Mouse (Mus musculus): ENCODE measurements at regions not wholly inside any gene's neighbourhood (a gene's known extent, or its start where the extent isn't known, plus 50 kb on each side); places are given as distances from the start of the nearest gene placed in this dataset.

DNA sequence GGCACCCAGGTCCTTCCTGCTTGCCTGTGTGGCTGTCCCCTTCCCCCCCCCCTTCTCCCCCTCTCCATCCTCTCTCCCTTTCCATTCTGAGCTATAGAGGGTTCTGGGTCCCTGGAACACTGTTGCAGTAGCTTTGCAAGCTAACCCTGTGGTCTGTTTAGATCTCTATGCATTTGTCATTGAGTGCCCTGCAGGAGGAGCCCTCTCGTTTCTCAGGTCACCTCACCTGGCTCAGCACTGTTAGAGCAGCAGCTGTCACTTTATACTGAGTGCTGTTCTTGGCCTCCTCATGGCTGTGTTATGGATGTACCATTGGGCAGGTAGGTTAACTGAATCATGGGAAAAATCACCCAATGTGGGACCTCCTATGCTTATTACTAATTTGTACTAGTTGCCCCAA, 543.0 kb downstream of the Med13l start:
- H3K27ac ChIP-seq (ENCODE audit: low read depth): no peak overlapping the region
- no peak for ATAC-seq (replicated peaks; ENCODE audit: low FRiP score, low TSS enrichment, low read depth)

GRCm38 (mm10) chr5:119107898-119108297, 547.4 kb downstream of the Med13l start:
- no peak overlapping the region for H3K4me3 ChIP-seq (ENCODE audit: low read depth, low read length)
- ATAC-seq (replicated peaks; ENCODE audit: low FRiP score, low TSS enrichment, low read depth) (no peak), DNase-seq (ENCODE audit: low spot score) (no peak)
- no peaks in the 10 kb centered on the region for H3K27me3 ChIP-seq (replicated peaks; ENCODE audit: control insufficient read depth, insufficient read depth, low read length)
- H3K4me2 ChIP-seq (ENCODE audit: low read length): no peak overlapping the region
- no peaks in the 10 kb centered on the region for H3K36me3 ChIP-seq (ENCODE audit: control insufficient read depth, insufficient read depth, low read length)
- no peak overlapping the region for H3K9ac ChIP-seq (ENCODE audit: low read length)
- 66% methylated on average over 4 of the region's 4 CpGs for WGBS
- H3K9me3 ChIP-seq (ENCODE audit: control insufficient read depth, low read length): no peaks in the 10 kb centered on the region
- peaks cover 9% of the 10 kb centered on the region; the same call in 1 of the 2 replicates for H3K4me1 ChIP-seq (replicated peaks; ENCODE audit: control insufficient read depth, insufficient read depth, low read length)
- H3K27ac ChIP-seq (ENCODE audit: low read depth): no peak overlapping the region

More for the DNA sequence above, 543.0 kb downstream of the Med13l start:
- Histone ChIP-seq H3K4me3 (ENCODE audit: low read depth, low read length) (no peak overlapping the region), H3K36me3 (ENCODE audit: control insufficient read depth, insufficient read depth, low read length) (no peaks in the 10 kb centered on the region), H3K4me1 (replicated peaks; ENCODE audit: control insufficient read depth, insufficient read depth, low read length) (no peaks in the 10 kb centered on the region), H3K9me3 (ENCODE audit: control insufficient read depth, low read length) (no peaks in the 10 kb centered on the region), H3K4me2 (ENCODE audit: low read length) (no peak overlapping the region), H3K9ac (ENCODE audit: low read length) (no peak overlapping the region), H3K27me3 (replicated peaks; ENCODE audit: control insufficient read depth, insufficient read depth, low read length) (no peaks in the 10 kb centered on the region)
- 22% methylated on average over 1 of the region's 1 CpGs for WGBS
- DNase-seq (ENCODE audit: low spot score): no peak

DNA sequence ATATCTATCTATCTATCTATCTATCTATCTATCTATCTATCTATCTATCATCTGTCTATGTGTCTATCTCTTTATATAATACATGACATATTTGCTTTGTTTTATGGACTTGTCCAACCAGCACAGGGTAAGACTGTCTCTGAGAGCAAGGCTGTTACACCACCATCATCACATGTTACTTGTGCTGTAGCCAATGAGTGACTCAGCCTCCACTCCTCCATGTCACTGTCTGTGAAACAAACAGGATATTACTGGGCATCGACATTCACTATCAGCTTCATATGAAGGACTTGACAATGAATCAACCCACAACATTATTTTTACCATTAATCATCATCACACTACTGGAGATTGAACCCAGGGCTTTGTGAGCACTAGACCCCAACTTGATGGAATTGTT, 549.0 kb downstream of the Med13l start:
- no peak overlapping the region for H3K4me3 ChIP-seq (ENCODE audit: low read depth, low read length)
- 89% methylated on average over 1 of the region's 1 CpGs for WGBS
- peaks cover 9% of the 10 kb centered on the region; the same call in 1 of the 2 replicates for H3K4me1 ChIP-seq (replicated peaks; ENCODE audit: control insufficient read depth, insufficient read depth, low read length)
- DNase-seq (ENCODE audit: low spot score) (no peak), ATAC-seq (replicated peaks; ENCODE audit: low FRiP score, low TSS enrichment, low read depth) (no peak)
- H3K36me3 ChIP-seq (ENCODE audit: control insufficient read depth, insufficient read depth, low read length): no peaks in the 10 kb centered on the region
- H3K9ac ChIP-seq (ENCODE audit: low read length): no peak overlapping the region
- no peaks in the 10 kb centered on the region for H3K9me3 ChIP-seq (ENCODE audit: control insufficient read depth, low read length)
- no peak overlapping the region for H3K27ac ChIP-seq (ENCODE audit: low read depth)
- no peaks in the 10 kb centered on the region for H3K27me3 ChIP-seq (replicated peaks; ENCODE audit: control insufficient read depth, insufficient read depth, low read length)
- no peak overlapping the region for H3K4me2 ChIP-seq (ENCODE audit: low read length)

GRCm38 (mm10) chr5:119114074-119114473, 553.6 kb downstream of the Med13l start:
- no peaks in the 10 kb centered on the region for H3K36me3 ChIP-seq (ENCODE audit: control insufficient read depth, insufficient read depth, low read length)
- no peaks in the 10 kb centered on the region for H3K27me3 ChIP-seq (replicated peaks; ENCODE audit: control insufficient read depth, insufficient read depth, low read length)
- no peak overlapping the region for H3K9ac ChIP-seq (ENCODE audit: low read length)
- WGBS: 44% methylated on average over 7 of the region's 7 CpGs
- H3K4me1 ChIP-seq (replicated peaks; ENCODE audit: control insufficient read depth, insufficient read depth, low read length): peaks cover 9% of the 10 kb centered on the region; the same call in 1 of the 2 replicates
- DNase-seq (ENCODE audit: low spot score): no peak
- no peak overlapping the region for H3K4me2 ChIP-seq (ENCODE audit: low read length)
- no peaks in the 10 kb centered on the region for H3K9me3 ChIP-seq (ENCODE audit: control insufficient read depth, low read length)
- peak; percentile 72 for ATAC-seq (replicated peaks; ENCODE audit: low FRiP score, low TSS enrichment, low read depth)
- H3K4me3 ChIP-seq (ENCODE audit: low read depth, low read length): no peak overlapping the region
- H3K27ac ChIP-seq (ENCODE audit: low read depth): no peak overlapping the region

DNA sequence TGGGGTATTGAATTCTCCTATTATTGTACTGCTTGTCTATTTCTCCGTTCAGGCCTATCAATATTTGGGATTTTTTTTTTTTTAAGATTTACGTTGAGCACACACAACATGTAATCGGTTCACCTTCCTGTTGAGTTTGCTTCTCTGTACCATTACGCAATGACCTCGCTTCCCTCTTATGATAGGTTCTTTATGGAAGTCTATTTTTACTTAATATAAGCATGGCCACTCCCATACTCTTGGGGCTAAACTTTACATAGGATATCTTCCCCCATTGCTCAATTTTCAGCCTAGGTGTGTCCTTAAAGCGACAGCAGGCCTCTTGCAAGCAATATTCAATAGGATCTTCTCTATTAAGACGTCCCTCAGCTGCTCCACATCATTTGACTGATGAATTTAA, 544.7 kb upstream of the Tbx3 start:
- ATAC-seq (replicated peaks; ENCODE audit: low FRiP score, low TSS enrichment, low read depth): no peak
- 84% methylated on average over 7 of the region's 7 CpGs for WGBS

DNA sequence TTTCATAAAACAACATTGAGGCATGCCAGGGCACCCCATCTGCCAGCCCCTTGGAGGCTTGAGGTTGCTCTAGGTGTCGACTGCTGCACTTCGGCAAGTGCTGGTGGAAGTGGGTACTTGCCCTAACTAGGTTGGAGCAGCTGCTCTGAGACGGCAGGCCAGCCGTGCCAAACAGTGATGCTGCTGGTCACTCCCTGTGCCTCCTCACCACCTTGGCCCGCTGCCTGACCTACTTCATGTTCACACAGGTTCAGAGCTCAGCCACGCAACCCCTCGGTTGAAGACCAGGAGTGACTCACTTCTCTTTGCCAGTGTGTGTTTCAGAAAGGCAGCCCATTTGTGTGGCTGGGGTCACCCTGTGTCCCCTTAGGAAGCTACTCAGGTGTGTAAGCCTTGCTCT, 540.3 kb upstream of the Tbx3 start:
- H3K36me3 ChIP-seq (ENCODE audit: control insufficient read depth, insufficient read depth, low read length): no peaks in the 10 kb centered on the region
- H3K4me1 ChIP-seq (replicated peaks; ENCODE audit: control insufficient read depth, insufficient read depth, low read length): no peaks in the 10 kb centered on the region
- no peak overlapping the region for H3K27ac ChIP-seq (ENCODE audit: low read depth)
- 96% methylated on average over 7 of the region's 7 CpGs for WGBS
- H3K4me3 ChIP-seq (ENCODE audit: low read depth, low read length): no peak overlapping the region
- no peak overlapping the region for H3K4me2 ChIP-seq (ENCODE audit: low read length)
- H3K27me3 ChIP-seq (replicated peaks; ENCODE audit: control insufficient read depth, insufficient read depth, low read length): 0 out of 2 replicates have a peak, but pooled peaks cover 2% of the 10 kb centered on the region
- H3K9ac ChIP-seq (ENCODE audit: low read length): no peak overlapping the region
- ATAC-seq (replicated peaks; ENCODE audit: low FRiP score, low TSS enrichment, low read depth) (no peak), DNase-seq (ENCODE audit: low spot score) (no peak)
- H3K9me3 ChIP-seq (ENCODE audit: control insufficient read depth, low read length): no peaks in the 10 kb centered on the region

More for the DNA sequence above, 544.7 kb upstream of the Tbx3 start:
- Histone ChIP-seq H3K27me3 (replicated peaks; ENCODE audit: control insufficient read depth, insufficient read depth, low read length) (no peaks in the 10 kb centered on the region), H3K27ac (ENCODE audit: low read depth) (no peak overlapping the region), H3K9ac (ENCODE audit: low read length) (no peak overlapping the region), H3K4me3 (ENCODE audit: low read depth, low read length) (no peak overlapping the region), H3K4me2 (ENCODE audit: low read length) (no peak overlapping the region), H3K36me3 (ENCODE audit: control insufficient read depth, insufficient read depth, low read length) (no peaks in the 10 kb centered on the region), H3K4me1 (replicated peaks; ENCODE audit: control insufficient read depth, insufficient read depth, low read length) (no peaks in the 10 kb centered on the region), H3K9me3 (ENCODE audit: control insufficient read depth, low read length) (no peaks in the 10 kb centered on the region)
- DNase-seq (ENCODE audit: low spot score): no peak

DNA sequence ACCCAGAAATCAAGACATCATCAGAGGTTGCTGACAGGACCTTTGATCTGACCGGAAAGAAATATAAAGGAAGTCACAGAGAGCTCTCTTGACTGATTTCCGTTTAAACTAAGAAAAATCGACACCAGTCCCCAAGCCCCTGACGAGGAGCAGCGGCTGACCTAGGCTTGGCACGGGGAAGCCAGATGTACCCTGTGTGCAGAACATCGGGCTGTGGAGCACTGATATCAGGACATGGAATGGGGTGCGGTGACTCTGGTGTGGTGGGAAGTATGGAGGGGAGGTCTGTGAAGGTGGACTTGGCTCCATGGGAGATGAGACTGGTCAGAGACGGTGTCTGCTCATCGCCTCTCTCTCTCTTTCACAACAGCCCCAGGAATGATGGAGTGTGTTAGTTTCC, 539.0 kb upstream of the Tbx3 start:
- no peak overlapping the region for H3K27ac ChIP-seq (ENCODE audit: low read depth)
- no peaks in the 10 kb centered on the region for H3K36me3 ChIP-seq (ENCODE audit: control insufficient read depth, insufficient read depth, low read length)
- no peaks in the 10 kb centered on the region for H3K9me3 ChIP-seq (ENCODE audit: control insufficient read depth, low read length)
- DNase-seq (ENCODE audit: low spot score) (no peak), ATAC-seq (replicated peaks; ENCODE audit: low FRiP score, low TSS enrichment, low read depth) (no peak)
- no peak overlapping the region for H3K9ac ChIP-seq (ENCODE audit: low read length)
- no peaks in the 10 kb centered on the region for H3K4me1 ChIP-seq (replicated peaks; ENCODE audit: control insufficient read depth, insufficient read depth, low read length)
- H3K27me3 ChIP-seq (replicated peaks; ENCODE audit: control insufficient read depth, insufficient read depth, low read length): 0 out of 2 replicates have a peak, but pooled peaks cover 2% of the 10 kb centered on the region
- 54% methylated on average over 10 of the region's 10 CpGs for WGBS
- H3K4me2 ChIP-seq (ENCODE audit: low read length): no peak overlapping the region
- H3K4me3 ChIP-seq (ENCODE audit: low read depth, low read length): no peak overlapping the region

DNA sequence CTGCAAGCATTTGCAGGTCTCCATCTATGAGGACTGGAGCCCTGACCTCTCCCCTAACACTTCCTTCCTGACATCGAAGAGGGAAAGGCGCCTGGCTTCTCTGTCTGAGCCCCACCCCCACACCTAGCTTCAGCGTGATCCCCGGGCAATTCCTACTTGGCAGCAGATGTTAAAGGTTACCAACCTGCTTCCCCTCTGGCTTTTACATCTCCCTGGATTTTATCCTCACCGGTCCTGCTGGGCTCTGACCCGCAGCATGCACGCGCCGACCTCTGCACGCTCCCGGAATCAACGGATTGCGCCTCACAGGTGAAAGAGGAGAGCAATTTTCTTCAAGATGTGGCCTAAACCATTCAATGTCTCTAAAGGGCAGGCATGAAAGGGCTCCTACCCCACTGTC, 537.1 kb upstream of the Tbx3 start:
- Histone ChIP-seq H3K4me1 (replicated peaks; ENCODE audit: control insufficient read depth, insufficient read depth, low read length) (peaks cover 12% of the 10 kb centered on the region), H3K36me3 (ENCODE audit: control insufficient read depth, insufficient read depth, low read length) (no peaks in the 10 kb centered on the region), H3K27ac (ENCODE audit: low read depth) (no peak overlapping the region), H3K27me3 (replicated peaks; ENCODE audit: control insufficient read depth, insufficient read depth, low read length) (0 out of 2 replicates have a peak, but pooled peaks cover 2% of the 10 kb centered on the region), H3K4me3 (ENCODE audit: low read depth, low read length) (no peak overlapping the region), H3K9me3 (ENCODE audit: control insufficient read depth, low read length) (no peaks in the 10 kb centered on the region), H3K9ac (ENCODE audit: low read length) (no peak overlapping the region), H3K4me2 (ENCODE audit: low read length) (no peak overlapping the region)
- ATAC-seq (replicated peaks; ENCODE audit: low FRiP score, low TSS enrichment, low read depth) (no peak), DNase-seq (ENCODE audit: low spot score) (no peak)
- WGBS: 49% methylated on average over 13 of the region's 13 CpGs

GRCm38 (mm10) chr5:119136916-119137315, 533.6 kb upstream of the Tbx3 start:
- ATAC-seq (replicated peaks; ENCODE audit: low FRiP score, low TSS enrichment, low read depth): no peak
- H3K9me3 ChIP-seq (ENCODE audit: control insufficient read depth, low read length): no peaks in the 10 kb centered on the region
- no peak for DNase-seq (ENCODE audit: low spot score)
- no peak overlapping the region for H3K4me2 ChIP-seq (ENCODE audit: low read length)
- H3K27ac ChIP-seq (ENCODE audit: low read depth): no peak overlapping the region
- H3K4me3 ChIP-seq (ENCODE audit: low read depth, low read length): no peak overlapping the region
- peaks cover 15% of the 10 kb centered on the region for H3K4me1 ChIP-seq (replicated peaks; ENCODE audit: control insufficient read depth, insufficient read depth, low read length)
- 46% methylated on average over 8 of the region's 8 CpGs for WGBS
- H3K36me3 ChIP-seq (ENCODE audit: control insufficient read depth, insufficient read depth, low read length): no peaks in the 10 kb centered on the region
- no peak overlapping the region for H3K9ac ChIP-seq (ENCODE audit: low read length)
- H3K27me3 ChIP-seq (replicated peaks; ENCODE audit: control insufficient read depth, insufficient read depth, low read length): 0 out of 2 replicates have a peak, but pooled peaks cover 2% of the 10 kb centered on the region

Data from intestine, embryonic 14.5 days (tissue).